Mouse (Mus musculus) small intestine, adult 2 months (tissue): ENCODE measurements around the gene Dab2ip.

Experiments
- CTCF ChIP-seq: fragments of 200-500 bp; IDR thresholded peaks from 2 replicates; pipeline ENCODE4 v1.5.1; 2012; ENCODE audit warnings: low read depth, mild to moderate bottlenecking, control low read depth, inconsistent platforms, low read length, moderate library complexity, mixed read lengths; ENCODE audit not compliant: insufficient replicate concordance, insufficient read length; ENCODE audit errors: extremely low read depth
- POLR2A ChIP-seq: fragments of 200-500 bp; IDR thresholded peaks from 2 replicates; pipeline ENCODE4 v1.6.1; 2012; ENCODE audit warnings: low read depth, mild to moderate bottlenecking, control low read depth, inconsistent platforms, low read length, moderate library complexity

GRCm38 (mm10) chr2:35677855-35678254 is 119.8 kb downstream of the Dab2ip start:
- TF ChIP-seq CTCF (no peak), POLR2A (no peak)
